29 mouse cellular contexts compared by ENCODE assay signal in the genomic region with DNA sequence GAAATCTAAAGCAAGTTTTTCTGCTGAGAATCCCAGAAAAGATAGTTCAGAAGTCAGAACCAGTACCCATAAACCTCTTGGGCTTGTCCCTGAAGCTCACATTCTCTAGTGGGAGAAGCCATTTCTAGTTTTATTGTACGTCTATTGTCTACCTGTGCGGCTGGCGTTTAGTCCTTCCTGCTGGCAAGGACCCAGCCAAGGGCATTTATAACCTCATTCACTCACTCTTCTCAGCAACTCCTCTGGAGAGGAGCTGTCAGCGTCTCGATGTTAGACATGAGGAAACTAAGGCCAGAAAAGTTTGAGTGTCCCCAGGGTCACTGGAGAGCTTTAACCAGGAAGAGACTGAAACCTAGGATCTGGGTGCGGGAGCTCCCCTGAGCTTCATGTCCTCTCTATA. TPM values are rescaled to one million over a fixed set of nuclear protein-coding genes. Genes with fewer than 3 reads are reported as not detected.
"Had no signal": no experiment of that assay in that cellular context is flagged by ENCODE, and none has a peak within 500 bp of the region (broad histone marks: within the 10 kb centered on the region; RNA-seq: fewer than 3 reads in every experiment).

No protein-coding gene starts in this region.

- H3K36me3 ChIP-seq: limb, embryonic 10.5 days; limb, embryonic 12.5 days; limb, embryonic 13.5 days; limb, embryonic 15.5 days; liver, embryonic 12.5 days; liver, embryonic 13.5 days; liver, embryonic 15.5 days; lung, embryonic 15.5 days; midbrain, embryonic 10.5 days; midbrain, embryonic 12.5 days; midbrain, embryonic 13.5 days; midbrain, embryonic 15.5 days had no signal

- DNase-seq: left cerebral cortex, postnatal 4 days; liver; liver, embryonic 13.5 days; liver, postnatal 0 days; lung, adult 18-20 months; lung, adult 2 months; lung, embryonic 14.5 days; lung, postnatal 10 days; lung, postnatal 14 days; lung, postnatal 36 days; lung, postnatal 4 days; midbrain, embryonic 14.5 days had no signal

- H3K4me3 ChIP-seq: limb, embryonic 10.5 days; limb, embryonic 12.5 days; limb, embryonic 13.5 days; limb, embryonic 15.5 days; liver, embryonic 12.5 days; liver, embryonic 13.5 days; liver, embryonic 15.5 days; lung, embryonic 15.5 days; megakaryocyte, embryonic 14.5 days; midbrain, embryonic 10.5 days; midbrain, embryonic 12.5 days; midbrain, embryonic 13.5 days; midbrain, embryonic 15.5 days; myocyte had no signal

- H3K27ac ChIP-seq: limb, embryonic 10.5 days; limb, embryonic 12.5 days; limb, embryonic 13.5 days; limb, embryonic 15.5 days; liver, embryonic 12.5 days; liver, embryonic 13.5 days; liver, embryonic 14.5 days; liver, embryonic 15.5 days; lung, embryonic 15.5 days; macrophage; midbrain, embryonic 10.5 days; midbrain, embryonic 12.5 days; midbrain, embryonic 13.5 days; midbrain, embryonic 15.5 days had no signal

- H3K27me3 ChIP-seq: limb, embryonic 13.5 days; lung, embryonic 15.5 days; midbrain, embryonic 15.5 days had no signal

- H3K4me1 ChIP-seq: limb, embryonic 12.5 days; limb, embryonic 13.5 days; liver, embryonic 12.5 days; liver, embryonic 13.5 days; liver, embryonic 15.5 days; midbrain, embryonic 12.5 days; midbrain, embryonic 13.5 days; midbrain, embryonic 15.5 days had no signal

RNA-seq across cellular contexts. Expression of a gene that starts 7.1 kb away (rescaled TPM):
- total RNA-seq: megakaryocyte-erythroid progenitor cell, adult 5-6 weeks; monocyte, adult 5-6 weeks had no signal
- polyA plus RNA-seq: macrophage had no signal
